Mouse (Mus musculus) cortical plate, adult 2 months (tissue): ENCODE results near the gene Stambpl1.

Experiments
- CTCF ChIP-seq: fragments of 200-500 bp; IDR thresholded peaks from 2 replicates; pipeline ENCODE4 v1.5.1; 2011; ENCODE audit warnings: mild to moderate bottlenecking, control low read depth, low read length; ENCODE audit not compliant: insufficient read depth; ENCODE audit errors: extremely low read depth
- POLR2A ChIP-seq: fragments of 200-500 bp; IDR thresholded peaks from 2 replicates; pipeline ENCODE4 v1.6.1; 2011; ENCODE audit warnings: mild to moderate bottlenecking, low read length, control low read depth; ENCODE audit not compliant: insufficient read depth; ENCODE audit errors: extremely low read depth

GRCm38 (mm10) chr19:34212489-34213250, 20.6 kb downstream of the Stambpl1 start:
- TF ChIP-seq CTCF (no peak), POLR2A (no peak)
